Mouse (Mus musculus) urinary bladder, postnatal 4 days (tissue): ENCODE measurements at regions not wholly inside any gene's neighbourhood (a gene's known extent, or its start where the extent isn't known, plus 50 kb on each side); places are given as distances from the start of the nearest gene placed in this dataset.

Experiments used
- DNase-seq, 2 experiments: peaks; one replicate each; pipeline ENCODE4 v3.0.0; 2021 to 2022; ENCODE audit warnings: low spot score in 2 of 2

GRCm38 (mm10) chr5:53381492-53382199 lies 84.3 kb upstream of the Rbpj start:
- DNase-seq: no peak

- DNase-seq: no peak
Measured at GRCm38 (mm10) chr5:53384026-53384425, 81.9 kb upstream of the Rbpj start.

- no peak for DNase-seq
Measured at GRCm38 (mm10) chr5:53385513-53386148, 80.3 kb upstream of the Rbpj start.

- no peak for DNase-seq
Measured at GRCm38 (mm10) chr5:53393571-53393970, 72.4 kb upstream of the Rbpj start.

GRCm38 (mm10) chr5:53394560-53394959 lies 71.4 kb upstream of the Rbpj start:
- no peak for DNase-seq

- DNase-seq: no peak
Measured at GRCm38 (mm10) chr5:53398428-53399058, 67.4 kb upstream of the Rbpj start.

- no peak for DNase-seq
Measured at GRCm38 (mm10) chr5:53401093-53401492, 64.9 kb upstream of the Rbpj start.

GRCm38 (mm10) chr5:53402022-53402421 lies 63.9 kb upstream of the Rbpj start:
- no peak for DNase-seq

- no peak for DNase-seq
Measured at GRCm38 (mm10) chr5:53402619-53403151, 63.3 kb upstream of the Rbpj start.

- no peak for DNase-seq
Measured at GRCm38 (mm10) chr5:53405929-53406328, 60.0 kb upstream of the Rbpj start.

GRCm38 (mm10) chr5:53407646-53408045 lies 58.3 kb upstream of the Rbpj start:
- DNase-seq: no peak

- no peak for DNase-seq
Measured at GRCm38 (mm10) chr5:53408235-53408634, 57.7 kb upstream of the Rbpj start.

GRCm38 (mm10) chr5:53409740-53410139 lies 56.2 kb upstream of the Rbpj start:
- no peak for DNase-seq

- no peak for DNase-seq
Measured at GRCm38 (mm10) chr5:53412391-53413075, 53.4 kb upstream of the Rbpj start.

GRCm38 (mm10) chr5:53413677-53414076 lies 52.3 kb upstream of the Rbpj start:
- no peak for DNase-seq

GRCm38 (mm10) chr5:53415472-53415871 lies 50.5 kb upstream of the Rbpj start:
- no peak for DNase-seq
